Comparison of ENCODE assay signal across 11 mouse cellular contexts in the genomic region with DNA sequence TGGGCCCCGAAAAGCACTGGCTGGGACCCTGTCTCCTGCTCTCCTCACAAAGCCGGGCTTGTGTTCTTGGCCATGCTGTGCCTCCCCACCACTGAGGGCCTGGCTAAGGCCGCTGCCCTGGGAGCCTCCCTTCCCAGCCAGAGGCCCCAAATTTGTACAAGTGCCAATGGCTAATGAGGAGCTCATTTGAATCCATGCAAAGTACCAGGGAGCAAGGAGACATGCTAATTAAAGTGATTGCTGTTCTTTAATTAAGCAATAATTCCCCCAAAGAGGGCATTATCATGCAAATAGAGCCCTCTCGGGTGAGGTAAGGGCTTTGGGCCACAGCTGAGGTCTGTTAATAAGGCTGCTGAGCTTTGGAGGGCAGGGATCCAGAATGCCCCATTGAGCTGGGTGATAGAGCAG. TPM values are rescaled to one million over a fixed set of nuclear protein-coding genes. Genes with fewer than 3 reads are reported as not detected.
DNase-seq lines count a peak whose midpoint lies in the region; ATAC-seq lines count a peak whose summit lies in the region.
"Had no signal": no experiment of that assay in that cellular context is flagged by ENCODE, and none has a peak within 500 bp of the region (broad histone marks: within the 10 kb centered on the region; RNA-seq: fewer than 3 reads in every experiment).

No protein-coding gene starts in this region.

- H3K4me1 ChIP-seq in neural tube, embryonic 12.5 days, result peaks cover 32% of the 10 kb centered on the region

- H3K27ac ChIP-seq in neural tube, embryonic 12.5 days, result no peak overlapping the region
- H3K27ac ChIP-seq: kidney, postnatal 0 days had no signal

- 16% methylated on average over 4 of the region's 4 CpGs for WGBS in neural tube, embryonic 12.5 days

- peak; percentile 82 for ATAC-seq in frontal cortex, adult (ENCODE audit: low TSS enrichment)
- ATAC-seq in neural tube, embryonic 12.5 days (ENCODE audit: low FRiP score, low read depth), result peak; percentile 94
- no peak for ATAC-seq in cerebellum, adult (ENCODE audit: insufficient number of reproducible peaks, low FRiP score, low TSS enrichment)
- ATAC-seq in erythroid progenitor cell, adult 5-6 weeks (replicated peaks; ENCODE audit: low FRiP score, poor library complexity, severe bottlenecking), result no peak

- DNase-seq in brain, embryonic 18.5 days (ENCODE audit: low read depth, low spot score), result peak; percentile 71
- DNase-seq in layer of hippocampus, postnatal 36 days, result peak; percentile 50 to 63
- DNase-seq in thymus, postnatal 10 days (ENCODE audit: low spot score in 2 of 2), result no peak
- no peak for DNase-seq in kidney, postnatal 4 days
- DNase-seq: lung, adult 18-20 months; thymus, adult 2 months had no signal

- H3K4me2 ChIP-seq in neural tube, embryonic 12.5 days (replicated peaks), result no peak overlapping the region

- H3K4me3 ChIP-seq in neural tube, embryonic 12.5 days, result no peak overlapping the region

- peaks cover 19% of the 10 kb centered on the region for H3K27me3 ChIP-seq in neural tube, embryonic 12.5 days (replicated peaks)

- H3K9ac ChIP-seq in neural tube, embryonic 12.5 days, result no peak overlapping the region

- no peaks in the 10 kb centered on the region for H3K36me3 ChIP-seq in neural tube, embryonic 12.5 days

- no peaks in the 10 kb centered on the region for H3K9me3 ChIP-seq in neural tube, embryonic 12.5 days

RNA-seq across cellular contexts. Expression of gene Cdon, which starts 18.3 kb away (rescaled TPM):
- 10 to 100 TPM; 11.7 to 12.2 TPM for total RNA-seq in layer of hippocampus, postnatal 36 days (2021)
- 8.5 and 9.5 TPM in 2 replicates for polyA plus RNA-seq in neural tube, embryonic 12.5 days (2016; fragmentation: Nextera tagmentation; extraction: Ambion mirVana)
- not detected in 2 replicates for total RNA-seq in erythroid progenitor cell, adult 5-6 weeks (2015; ENCODE audit: low replicate concordance)
- 1.1 TPM in 1 of 2 replicates, not detected in the other for total RNA-seq in erythroid progenitor cell, adult 5-6 weeks (2017; ENCODE audit: low replicate concordance)

Comparison
In these comparisons a context has a peak if more than half of its experiments do, and no peak if none do; other contexts are left out.
1. DNase-seq: peak in brain, embryonic 18.5 days (single experiment) and layer of hippocampus, postnatal 36 days (2 of 2); none in thymus, postnatal 10 days (0 of 2) and kidney, postnatal 4 days (0 of 2).
2. ATAC-seq: peak in frontal cortex, adult (single experiment) and neural tube, embryonic 12.5 days (single experiment); none in cerebellum, adult (single experiment) and erythroid progenitor cell, adult 5-6 weeks (single experiment).
3. RNA of gene Cdon, which starts 18.3 kb away (total RNA-seq): 11.7 to 12.2 TPM in layer of hippocampus, postnatal 36 days; 1.1 TPM in erythroid progenitor cell, adult 5-6 weeks; every median in the first group is over 4 times any median in the second.